Mouse (Mus musculus) kidney, adult 18-20 months (tissue): Measurements from ENCODE around the gene Fam189b.
A peak's percentile ranks its signal among the peaks of the same experiment; 100 is the strongest.
"Not testable (repeated sequence)": the region's sequence is repeated elsewhere in the genome, so short reads cannot be mapped to it uniquely, and the experiment has no call there.

ENCODE experiments used
- DNase-seq: peaks from one replicate; pipeline ENCODE4 v3.0.0; 2021

Fam189b gene

GRCm38 (mm10) chr3:89183058-89183958 lies at the start of gene Fam189b:
Fam189b (plus strand) TSS chr3:89183143.
- peak; percentile 78 for DNase-seq

- DNase-seq: no peak
These were observed 49.2 kb upstream of the Fam189b start for GRCm38 (mm10) chr3:89133752-89134151.

GRCm38 (mm10) chr3:89135958-89136357 lies 47.0 kb upstream of the Fam189b start, which contains the start of gene Pklr:
Pklr (plus strand) TSS chr3:89136142.
- DNase-seq: no peak

- peak; percentile 86 for DNase-seq
These were observed 46.6 kb upstream of the Fam189b start for GRCm38 (mm10) chr3:89136365-89136764.

GRCm38 (mm10) chr3:89144821-89145220 lies 38.1 kb upstream of the Fam189b start:
- DNase-seq: peak; percentile 46

GRCm38 (mm10) chr3:89145566-89145965 lies 37.4 kb upstream of the Fam189b start:
- DNase-seq: no peak

- DNase-seq: peak; percentile 72
These were observed 35.6 kb upstream of the Fam189b start for GRCm38 (mm10) chr3:89147101-89147978.

- DNase-seq: no peak
These were observed 35.0 kb upstream of the Fam189b start for GRCm38 (mm10) chr3:89147979-89148311.

GRCm38 (mm10) chr3:89148567-89148966 lies 34.4 kb upstream of the Fam189b start:
- no peak for DNase-seq

- no peak for DNase-seq
These were observed 30.7 kb upstream of the Fam189b start for GRCm38 (mm10) chr3:89152084-89152835.

GRCm38 (mm10) chr3:89156951-89157350 lies 26.0 kb upstream of the Fam189b start:
- no peak for DNase-seq

GRCm38 (mm10) chr3:89158651-89159050 lies 24.3 kb upstream of the Fam189b start:
- no peak for DNase-seq

GRCm38 (mm10) chr3:89159211-89159610 lies 23.7 kb upstream of the Fam189b start:
- DNase-seq: peak; percentile 77

- DNase-seq: peak; percentile 60
These were observed 23.2 kb upstream of the Fam189b start, which contains the start of gene Hcn3 for GRCm38 (mm10) chr3:89159616-89160344. Hcn3 (minus strand) TSS chr3:89160196.

- not testable (repeated sequence) for DNase-seq
These were observed 21.7 kb upstream of the Fam189b start for GRCm38 (mm10) chr3:89161207-89161606.

GRCm38 (mm10) chr3:89161786-89162185 lies 21.2 kb upstream of the Fam189b start:
- no peak for DNase-seq

GRCm38 (mm10) chr3:89163123-89163522 lies 19.8 kb upstream of the Fam189b start:
- no peak for DNase-seq

- DNase-seq: no peak
These were observed 19.2 kb upstream of the Fam189b start for GRCm38 (mm10) chr3:89163643-89164245.

GRCm38 (mm10) chr3:89164506-89165267 lies 18.3 kb upstream of the Fam189b start, which contains the start of gene Clk2:
Clk2 (plus strand) TSS chr3:89164795.
- peak; percentile 94 for DNase-seq

- DNase-seq: no peak
These were observed 17.6 kb upstream of the Fam189b start for GRCm38 (mm10) chr3:89165268-89165870.
